Mouse (Mus musculus) spleen, embryonic (tissue): Measurements from ENCODE around the gene Podnl1.

Experiments used
- CTCF ChIA-PET: fragments of 350-600 bp; sonication (Branson Sonifier 250); formaldehyde crosslinking; loops from one replicate; lab custom pipeline; 2022; lab: Charles Lee

The Podnl1 gene

GRCm38 (mm10) chr8:84125656-84126055 lies at the start of gene Podnl1:
TSS of gene Podnl1 (plus strand) at chr8:84125989.
- CTCF ChIA-PET: interaction anchor here (0.7 kb wide), 1 partner anchor 45 kb away, joined by 10 read pairs; no protein-coding TSS in a partner anchor

- CTCF ChIA-PET: interaction anchor here (0.6 kb wide), 2 partner anchors 37 to 176 kb away, joined by 3 to 7 read pairs; no protein-coding TSS in a partner anchor
Observed at GRCm38 (mm10) chr8:84076412-84076811, 49.4 kb upstream of the Podnl1 start.

- CTCF ChIA-PET: interaction anchor here (0.6 kb wide), 2 partner anchors 37 to 177 kb away, joined by 3 to 7 read pairs; no protein-coding TSS in a partner anchor
Observed at GRCm38 (mm10) chr8:84076849-84077248, 48.9 kb upstream of the Podnl1 start.

- CTCF ChIA-PET: no interaction called here
Observed at GRCm38 (mm10) chr8:84079206-84079605, 46.6 kb upstream of the Podnl1 start.

- CTCF ChIA-PET: no interaction called here
Observed at GRCm38 (mm10) chr8:84083829-84084241, 42.0 kb upstream of the Podnl1 start.

- CTCF ChIA-PET: no interaction called here
Observed at GRCm38 (mm10) chr8:84084341-84085115, 41.3 kb upstream of the Podnl1 start.

- CTCF ChIA-PET: no interaction called here
Observed at GRCm38 (mm10) chr8:84087156-84087555, 38.6 kb upstream of the Podnl1 start.

- CTCF ChIA-PET: no interaction called here
Observed at GRCm38 (mm10) chr8:84087821-84088220, 38.0 kb upstream of the Podnl1 start.

- CTCF ChIA-PET: no interaction called here
Observed at GRCm38 (mm10) chr8:84089277-84089676, 36.5 kb upstream of the Podnl1 start.

- CTCF ChIA-PET: no interaction called here
Observed at GRCm38 (mm10) chr8:84090585-84090984, 35.2 kb upstream of the Podnl1 start.

- CTCF ChIA-PET: interaction anchor here (1.1 kb wide), 1 partner anchor 18 kb away, joined by 3 read pairs; no protein-coding TSS in a partner anchor
Observed at GRCm38 (mm10) chr8:84096061-84096460, 29.7 kb upstream of the Podnl1 start.

GRCm38 (mm10) chr8:84098376-84098775 lies 27.4 kb upstream of the Podnl1 start:
- CTCF ChIA-PET: no interaction called here

GRCm38 (mm10) chr8:84101476-84102270 lies 24.1 kb upstream of the Podnl1 start:
- CTCF ChIA-PET: no interaction called here

GRCm38 (mm10) chr8:84103601-84104000 lies 22.2 kb upstream of the Podnl1 start:
- CTCF ChIA-PET: interaction anchor here (0.6 to 1.2 kb wide), 3 partner anchors 34 to 63 kb away, joined by 3 read pairs; no protein-coding TSS in a partner anchor

GRCm38 (mm10) chr8:84104221-84104620 lies 21.6 kb upstream of the Podnl1 start:
- CTCF ChIA-PET: interaction anchor here (0.6 to 1.2 kb wide), 4 partner anchors 34 to 1693 kb away, joined by 3 to 4 read pairs (median 3); no protein-coding TSS in a partner anchor

- CTCF ChIA-PET: interaction anchor here (0.9 to 1.0 kb wide), 2 partner anchors 43 to 68 kb away, joined by 3 to 4 read pairs; no protein-coding TSS in a partner anchor
Observed at GRCm38 (mm10) chr8:84104697-84105609, 20.8 kb upstream of the Podnl1 start, which contains the start of gene Dcaf15. TSS of gene Dcaf15 (minus strand) at chr8:84104768.

GRCm38 (mm10) chr8:84105676-84106075 lies 20.1 kb upstream of the Podnl1 start:
- CTCF ChIA-PET: interaction anchor here (1.0 kb wide), 1 partner anchor 43 kb away, joined by 3 read pairs; no protein-coding TSS in a partner anchor

GRCm38 (mm10) chr8:84106216-84107040 lies 19.4 kb upstream of the Podnl1 start:
- CTCF ChIA-PET: no interaction called here

- CTCF ChIA-PET: interaction anchor here (0.6 kb wide), 1 partner anchor 21 kb away, joined by 3 read pairs; no protein-coding TSS in a partner anchor
Observed at GRCm38 (mm10) chr8:84115646-84116045, 10.1 kb upstream of the Podnl1 start.

- CTCF ChIA-PET: no interaction called here
Observed at GRCm38 (mm10) chr8:84122151-84122550, 3.6 kb upstream of the Podnl1 start.
